ENCODE assay signal across 11 mouse cellular contexts in the genomic region with DNA sequence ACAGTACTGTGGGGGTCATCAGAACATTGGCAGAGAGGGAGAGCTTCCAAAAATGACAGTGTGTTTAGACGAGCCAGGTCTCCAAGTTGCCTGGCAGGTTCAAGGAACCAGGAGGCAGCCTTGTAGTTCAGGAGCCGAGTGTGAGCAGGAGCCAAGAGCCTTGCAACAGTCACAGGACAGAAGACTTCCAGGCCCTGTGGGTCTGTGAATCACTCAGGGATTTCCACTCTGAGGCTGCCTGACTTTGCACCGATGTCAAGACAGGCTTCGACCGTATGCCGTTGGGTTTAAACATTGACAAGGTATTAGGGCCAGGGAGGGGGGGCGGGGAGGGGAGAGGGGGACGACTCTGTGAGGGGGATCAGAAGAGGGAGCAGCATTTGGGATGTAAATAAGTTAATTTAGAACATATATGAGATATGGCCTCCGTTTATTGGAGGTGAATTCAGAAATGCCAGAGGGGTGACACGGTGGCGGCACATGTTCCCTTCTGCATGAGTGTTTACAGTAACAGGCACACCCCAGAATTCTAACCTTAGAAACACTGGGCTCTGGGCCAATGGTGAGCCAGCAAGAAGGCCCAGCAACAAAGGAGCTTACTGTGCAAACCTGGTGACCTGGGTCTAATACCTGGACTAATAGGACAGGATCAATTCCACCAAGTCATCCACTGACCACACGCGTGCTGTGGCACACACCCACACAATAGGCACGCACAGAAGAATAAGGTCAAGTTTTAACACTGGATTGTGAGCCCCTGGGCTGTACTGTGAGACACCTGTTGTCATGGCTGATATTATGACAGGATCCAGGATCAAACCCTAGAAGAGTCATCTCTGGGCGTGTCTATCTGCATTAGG. TPM values are rescaled to one million over a fixed set of nuclear protein-coding genes. Genes with fewer than 3 reads are reported as not detected.
DNase-seq lines count a peak whose midpoint lies in the region; ATAC-seq and TF ChIP-seq lines count a peak whose summit lies in the region.
"Had no signal": no experiment of that assay in that cellular context is flagged by ENCODE, and none has a peak within 500 bp of the region (broad histone marks: within the 10 kb centered on the region; RNA-seq: fewer than 3 reads in every experiment).

No protein-coding gene starts in this region.

- peaks cover 7% of the 10 kb centered on the region for H3K36me3 ChIP-seq in heart, embryonic 16.5 days (ENCODE audit: control insufficient read depth, insufficient read depth)
- H3K36me3 ChIP-seq in hindbrain, postnatal 0 days (ENCODE audit: insufficient read depth, low read length) = peaks cover 12% of the 10 kb centered on the region; the same call in 1 of the 2 replicates

- intact Hi-C loops in heart, postnatal 25 days (cut with DNase I) = no loop called here

- no peaks in the 10 kb centered on the region for H3K27me3 ChIP-seq in heart, embryonic 16.5 days (ENCODE audit: control insufficient read depth, insufficient read depth, low read length)
- H3K27me3 ChIP-seq in hindbrain, postnatal 0 days (ENCODE audit: insufficient read depth, low read length) = no peaks in the 10 kb centered on the region

- no peak overlapping the region for H3K4me2 ChIP-seq in heart, embryonic 16.5 days (ENCODE audit: low read depth, low read length)
- H3K4me2 ChIP-seq in hindbrain, postnatal 0 days (ENCODE audit: low read depth, low read length) = no peak overlapping the region

- no peak for TF ChIP-seq CTCF in hindbrain, postnatal 0 days (IDR thresholded peaks at IDR 0.05; ENCODE audit: low read depth)

- 0 out of 2 replicates have a peak, but pooled peaks have one; percentile 52 for ATAC-seq in heart, embryonic 16.5 days (replicated peaks; ENCODE audit: extremely low read depth, insufficient read depth, low FRiP score)
- ATAC-seq in megakaryocyte-erythroid progenitor cell, adult 5-6 weeks (replicated peaks; ENCODE audit: low FRiP score, low TSS enrichment, poor library complexity, severe bottlenecking) = peak; percentile 19
- no peak for ATAC-seq in hindbrain, postnatal 0 days
- ATAC-seq: CD4-positive, CD25-positive, alpha-beta regulatory T cell, adult 4 months had no signal

- H3K9me3 ChIP-seq in heart, embryonic 16.5 days (replicated peaks; ENCODE audit: control insufficient read depth, low read length) = no peaks in the 10 kb centered on the region
- H3K9me3 ChIP-seq in hindbrain, postnatal 0 days (ENCODE audit: low read length) = no peaks in the 10 kb centered on the region
- H3K9me3 ChIP-seq: forebrain, embryonic 10.5 days had no signal

- WGBS in heart, embryonic 16.5 days = 66% methylated on average over 15 of the region's 15 CpGs
- WGBS in large intestine, adult 2 months = 33% methylated on average over 15 of the region's 15 CpGs
- 84% methylated on average over 15 of the region's 15 CpGs for WGBS in hindbrain, postnatal 0 days

- H3K27ac ChIP-seq in heart, embryonic 16.5 days (ENCODE audit: low read length) = no peak overlapping the region
- H3K27ac ChIP-seq in hindbrain, postnatal 0 days = no peak overlapping the region
- H3K27ac ChIP-seq: forebrain, embryonic 10.5 days had no signal

- peaks cover 11% of the 10 kb centered on the region for H3K4me1 ChIP-seq in heart, embryonic 16.5 days (ENCODE audit: control insufficient read depth, insufficient read depth, low read length)
- no peaks in the 10 kb centered on the region for H3K4me1 ChIP-seq in hindbrain, postnatal 0 days (ENCODE audit: insufficient read depth, low read length)
- H3K4me1 ChIP-seq: forebrain, embryonic 10.5 days had no signal

- H3K4me3 ChIP-seq in heart, embryonic 16.5 days (ENCODE audit: low read length) = no peak overlapping the region
- H3K4me3 ChIP-seq in hindbrain, postnatal 0 days (ENCODE audit: low read length) = no peak overlapping the region
- H3K4me3 ChIP-seq: forebrain, embryonic 10.5 days had no signal

- peak; percentile 42 to 56 for DNase-seq in heart, adult 18-20 months
- DNase-seq in heart, postnatal 25 days (ENCODE audit: low spot score) = no peak
- DNase-seq in large intestine, adult 2 months (ENCODE audit: low read depth, low spot score) = peak; percentile 73
- no peak for DNase-seq in frontal cortex, postnatal 14 days (ENCODE audit: low spot score in 2 of 2)
- DNase-seq in cerebellum, adult 9-10 months = no peak
- DNase-seq in hindbrain, postnatal 0 days (ENCODE audit: low spot score) = no peak
- DNase-seq: cerebellum, postnatal 10 days had no signal

- H3K9ac ChIP-seq in heart, embryonic 16.5 days (ENCODE audit: low read length) = no peak overlapping the region
- H3K9ac ChIP-seq in hindbrain, postnatal 0 days (replicated peaks; ENCODE audit: low read length) = no peak overlapping the region

RNA-seq across cellular contexts. Expression of gene Pebp1, which starts 8.4 kb away (rescaled TPM):
- 100 to 1,000 TPM; 475 to 528 TPM for total RNA-seq in heart, adult 18-20 months (2021)
- 100 to 1,000 TPM; 420 to 434 TPM for total RNA-seq in heart, postnatal 25 days (2021)
- polyA plus RNA-seq in heart, embryonic 16.5 days (2015; fragmentation: Nextera tagmentation; extraction: Ambion mirVana) = 599 and 652 TPM in 2 replicates
- 259 and 294 TPM in 2 replicates for polyA plus RNA-seq in large intestine, adult 2 months (2012; rRNA removed)
- total RNA-seq in megakaryocyte-erythroid progenitor cell, adult 5-6 weeks (2014; fragmentation: Nextera tagmentation) = 394 and 495 TPM in 2 replicates
- 135 and 142 TPM in 2 replicates for total RNA-seq in megakaryocyte-erythroid progenitor cell, adult 5-6 weeks (2017)
- 1,096 and 1,413 TPM in 2 replicates for total RNA-seq in hindbrain, postnatal 0 days (2014; rRNA removed)
- 1,008 and 1,032 TPM in 2 replicates for polyA plus RNA-seq in hindbrain, postnatal 0 days (2015; fragmentation: Nextera tagmentation; extraction: Ambion mirVana)

RNA-seq across cellular contexts. Expression of gene Vsig10, which starts 39.8 kb away (rescaled TPM):
- total RNA-seq in heart, adult 18-20 months (2021) = 1 to 10 TPM; 7.2 to 7.7 TPM
- total RNA-seq in heart, postnatal 25 days (2021) = 10 to 100 TPM; 11.1 to 12.9 TPM
- 6.1 and 9.2 TPM in 2 replicates for polyA plus RNA-seq in heart, embryonic 16.5 days (2015; fragmentation: Nextera tagmentation; extraction: Ambion mirVana)
- polyA plus RNA-seq in large intestine, adult 2 months (2012; rRNA removed) = 40.2 and 63.7 TPM in 2 replicates
- total RNA-seq in megakaryocyte-erythroid progenitor cell, adult 5-6 weeks (2014; fragmentation: Nextera tagmentation) = 1.6 and 2.5 TPM in 2 replicates
- total RNA-seq in megakaryocyte-erythroid progenitor cell, adult 5-6 weeks (2017) = 1.4 and 2.2 TPM in 2 replicates
- 3.3 and 4.6 TPM in 2 replicates for total RNA-seq in hindbrain, postnatal 0 days (2014; rRNA removed)
- polyA plus RNA-seq in hindbrain, postnatal 0 days (2015; fragmentation: Nextera tagmentation; extraction: Ambion mirVana) = 3.4 and 4.7 TPM in 2 replicates

Comparison
In these comparisons a context has a peak if more than half of its experiments do, and no peak if none do; other contexts are left out.
1. DNase-seq: peak in heart, adult 18-20 months (2 of 2) and large intestine, adult 2 months (single experiment); none in heart, postnatal 25 days (single experiment), frontal cortex, postnatal 14 days (0 of 2), cerebellum, adult 9-10 months (single experiment) and hindbrain, postnatal 0 days (single experiment).